Mouse (Mus musculus): ENCODE results near the gene Ppp2r3c. TPM values are rescaled to one million over a fixed set of nuclear protein-coding genes. Genes with fewer than 3 reads are reported as not detected.
"Not testable (repeated sequence)": the region's sequence is repeated elsewhere in the genome, so short reads cannot be mapped to it uniquely, and the experiment has no call there.

Gene Ppp2r3c
- total RNA-seq, 2 experiments from 2014 or later: 8.4 to 13.2 TPM

- DNase-seq (ENCODE audit: low spot score in 2 of 2): no peak
Measured at GRCm38 (mm10) chr12:55298112-55298511, 4.7 kb downstream of the Ppp2r3c start.

GRCm38 (mm10) chr12:55277583-55277982, 25.2 kb downstream of the Ppp2r3c start:
- DNase-seq (ENCODE audit: low spot score in 2 of 2): not testable (repeated sequence)

GRCm38 (mm10) chr12:55272243-55272642, 30.6 kb downstream of the Ppp2r3c start:
- no peak for DNase-seq (ENCODE audit: low spot score in 2 of 2)

GRCm38 (mm10) chr12:55263385-55263784, 39.4 kb downstream of the Ppp2r3c start:
- not testable (repeated sequence) for DNase-seq (ENCODE audit: low spot score in 2 of 2)

GRCm38 (mm10) chr12:55261950-55262349, 40.8 kb downstream of the Ppp2r3c start:
- DNase-seq (ENCODE audit: low spot score in 2 of 2): not testable (repeated sequence)

- DNase-seq (ENCODE audit: low spot score in 2 of 2): not testable (repeated sequence)
Measured at GRCm38 (mm10) chr12:55242243-55242642, 60.6 kb downstream of the Ppp2r3c start.

GRCm38 (mm10) chr12:55230520-55230861, 72.3 kb downstream of the Ppp2r3c start:
- DNase-seq (ENCODE audit: low spot score in 2 of 2): not testable (repeated sequence)

- DNase-seq (ENCODE audit: low spot score in 2 of 2): not testable (repeated sequence)
Measured at GRCm38 (mm10) chr12:55229626-55230519, 72.9 kb downstream of the Ppp2r3c start, which contains the start of gene Srp54c. Gene Srp54c (plus strand): TSS chr12:55230168.

Other genes with a start within 250 kb of the Ppp2r3c start
- 10 to 100 TPM in 1 of 2 experiments, 1 to 10 TPM in 1; 9.4 to 11.1 TPM for gene 2700097O09Rik, start 222.9 kb downstream of the Ppp2r3c start, total RNA-seq (2021)
- gene Srp54a, start 222.7 kb downstream of the Ppp2r3c start, total RNA-seq (2021): 10 to 100 TPM; 73.8 to 90.5 TPM
- gene Fam177a, start 178.5 kb downstream of the Ppp2r3c start, total RNA-seq (2021): 1 to 10 TPM; 4.2 to 6.8 TPM
- 10 to 100 TPM; 38.9 to 41.0 TPM for gene Srp54b, start 147.9 kb downstream of the Ppp2r3c start, total RNA-seq (2021)
- gene 1700047I17Rik2, start 103.4 kb downstream of the Ppp2r3c start, total RNA-seq (2021): 1 to 10 TPM; 6.1 to 7.0 TPM
- 10 to 100 TPM; 24.8 to 33.1 TPM for gene Srp54c, start 72.8 kb downstream of the Ppp2r3c start, total RNA-seq (2021)
- gene 1110008L16Rik, start 3.4 kb downstream of the Ppp2r3c start, total RNA-seq (2021): 1 to 10 TPM; 7.2 to 9.8 TPM
- gene Psma6, start 81.2 kb upstream of the Ppp2r3c start, total RNA-seq (2021): 100 to 1,000 TPM; 240 to 247 TPM
- gene Nfkbia, start 189.6 kb upstream of the Ppp2r3c start, total RNA-seq (2021): 10 to 100 TPM; 37.1 to 46.5 TPM